Mouse (Mus musculus) thymus, postnatal 10 days (tissue): ENCODE measurements around the gene Gcdh.
"Not testable (repeated sequence)": the region's sequence is repeated elsewhere in the genome, so short reads cannot be mapped to it uniquely, and the experiment has no call there.

Source experiments
- DNase-seq, 2 experiments: peaks; one replicate each; pipeline ENCODE4 v3.0.0; 2021; ENCODE audit warnings: low spot score in 2 of 2

Gcdh gene

DNA sequence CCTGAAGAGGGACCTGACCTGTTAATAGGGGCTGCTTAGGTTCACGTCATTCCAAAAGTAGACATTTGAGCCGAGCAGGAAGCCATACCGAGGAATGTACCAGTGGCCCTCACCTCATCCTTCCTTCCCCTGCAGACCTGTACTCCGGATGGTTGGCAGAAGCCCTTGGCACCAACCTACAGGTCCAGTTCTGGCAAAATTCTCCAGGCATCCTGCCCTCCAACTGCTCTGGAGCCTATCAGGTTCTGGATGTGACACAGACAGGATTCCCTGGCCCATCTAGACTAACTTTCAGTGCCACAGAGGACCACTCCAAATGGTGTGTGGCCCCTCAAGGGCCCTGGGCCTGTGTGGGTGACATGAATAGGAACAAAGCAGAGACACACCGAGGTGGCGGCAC is 16.8 kb upstream of the Gcdh start:
- DNase-seq: no peak

GRCm38 (mm10) chr8:84909949-84910348 is 16.2 kb upstream of the Gcdh start:
- no peak for DNase-seq

DNA sequence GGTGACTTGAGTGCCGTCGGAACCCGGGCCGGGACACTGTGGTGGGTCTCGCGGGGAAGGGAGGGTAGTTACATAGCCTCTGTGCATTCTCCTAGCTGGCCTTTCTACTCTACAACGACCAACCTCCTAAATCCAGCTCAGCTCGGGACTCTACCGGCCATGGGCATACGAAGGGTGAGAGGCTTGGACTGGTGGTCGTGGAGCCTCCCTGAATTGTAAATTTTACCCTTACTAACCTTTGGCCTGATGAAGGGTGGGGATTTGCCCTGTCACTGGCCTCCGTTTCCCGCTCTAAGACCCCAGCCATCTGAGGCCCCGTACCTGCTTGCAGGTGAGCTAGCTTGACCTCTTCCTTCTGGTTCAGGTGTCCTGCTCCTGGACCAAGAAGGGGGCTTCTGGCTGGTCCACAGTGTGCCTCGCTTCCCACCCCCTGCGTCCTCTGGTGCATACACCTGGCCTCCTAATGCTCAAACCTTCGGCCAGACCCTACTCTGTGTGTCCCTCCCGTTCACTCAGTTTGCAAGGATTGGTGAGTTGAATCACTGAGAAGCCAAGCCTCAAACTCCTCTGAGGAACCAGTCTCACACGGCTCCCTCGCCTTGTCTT is 15.5 kb upstream of the Gcdh start:
- no peak for DNase-seq

GRCm38 (mm10) chr8:84908421-84909161 is 14.9 kb upstream of the Gcdh start, which contains the start of gene Dnase2a:
Gene Dnase2a, plus strand, starts transcription at chr8:84908560.
- DNase-seq: peak; percentile 58 to 68

GRCm38 (mm10) chr8:84907979-84908378 is 14.3 kb upstream of the Gcdh start:
- DNase-seq: not testable (repeated sequence)

DNA sequence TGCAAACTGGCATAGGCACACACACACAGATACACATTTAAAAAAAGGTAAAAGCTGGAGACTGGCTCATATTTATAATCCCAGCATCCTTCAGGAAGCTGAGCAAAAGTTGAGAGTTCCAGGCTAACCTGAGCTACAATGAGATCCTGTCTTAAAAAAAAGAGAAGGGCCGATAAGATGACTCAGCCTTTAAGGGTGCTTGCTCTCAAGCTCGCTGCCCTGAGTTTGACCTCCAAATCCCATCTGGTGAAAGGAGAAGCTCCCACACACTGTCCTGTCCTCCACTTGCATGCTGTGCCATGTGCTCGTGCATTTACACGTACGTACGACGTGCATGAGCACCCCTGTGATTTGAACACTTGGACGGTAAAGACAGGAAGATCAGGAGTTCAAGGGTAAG is 13.8 kb upstream of the Gcdh start:
- no peak for DNase-seq

GRCm38 (mm10) chr8:84907037-84907436 is 13.3 kb upstream of the Gcdh start:
- no peak for DNase-seq

GRCm38 (mm10) chr8:84904351-84904750 is 10.6 kb upstream of the Gcdh start:
- DNase-seq: peak in 1 of 2 experiments; percentile 9

- peak; percentile 92 to 98 for DNase-seq
These were observed 9.4 kb upstream of the Gcdh start for GRCm38 (mm10) chr8:84902920-84903661.

- peak; percentile 15 to 31 for DNase-seq
These were observed 8.7 kb upstream of the Gcdh start for GRCm38 (mm10) chr8:84902367-84902919.

- no peak for DNase-seq
These were observed 8.0 kb upstream of the Gcdh start, which contains the start of gene Klf1 for GRCm38 (mm10) chr8:84901752-84902151. Gene Klf1, plus strand, starts transcription at chr8:84901928.

DNA sequence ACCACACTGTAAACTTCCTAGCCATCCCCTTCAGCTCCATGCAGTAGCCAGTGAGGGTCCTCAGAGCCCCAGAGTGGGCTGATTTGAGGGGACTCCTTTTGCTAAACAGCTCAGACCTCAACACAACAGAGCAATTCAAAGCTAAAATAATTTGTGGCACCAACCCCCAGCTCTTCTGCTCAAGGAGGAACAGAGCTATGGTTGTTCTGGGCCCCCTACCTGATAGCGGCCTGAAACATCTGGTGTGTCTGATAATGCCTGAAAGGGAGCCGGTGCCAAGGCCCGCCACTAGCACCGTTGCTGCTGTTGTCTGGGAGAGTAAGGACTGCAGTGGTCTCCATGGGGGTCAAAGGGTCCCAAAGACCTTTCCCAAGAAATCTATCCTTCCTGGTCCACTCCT is 7.3 kb upstream of the Gcdh start:
- no peak for DNase-seq

DNA sequence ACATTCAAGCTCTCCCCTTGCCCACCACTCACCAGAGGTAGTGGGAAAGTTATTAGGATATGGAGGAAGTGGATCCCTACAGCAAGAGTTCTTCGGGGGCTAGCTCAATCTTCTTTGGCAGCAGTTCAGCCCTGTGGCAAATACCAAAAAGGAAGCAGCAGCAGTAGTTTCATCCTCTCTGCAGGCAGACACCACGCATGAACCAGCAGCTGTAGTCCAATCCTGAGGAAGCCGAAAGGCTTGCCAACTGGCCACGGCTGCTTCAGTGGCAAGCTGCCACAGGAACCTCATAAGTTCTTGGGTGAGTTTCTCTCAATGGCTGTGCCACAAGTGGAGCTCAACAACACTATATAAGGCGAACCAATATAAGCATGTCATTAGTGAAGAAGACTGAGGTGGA is 2.2 kb upstream of the Gcdh start:
- DNase-seq: no peak

DNA sequence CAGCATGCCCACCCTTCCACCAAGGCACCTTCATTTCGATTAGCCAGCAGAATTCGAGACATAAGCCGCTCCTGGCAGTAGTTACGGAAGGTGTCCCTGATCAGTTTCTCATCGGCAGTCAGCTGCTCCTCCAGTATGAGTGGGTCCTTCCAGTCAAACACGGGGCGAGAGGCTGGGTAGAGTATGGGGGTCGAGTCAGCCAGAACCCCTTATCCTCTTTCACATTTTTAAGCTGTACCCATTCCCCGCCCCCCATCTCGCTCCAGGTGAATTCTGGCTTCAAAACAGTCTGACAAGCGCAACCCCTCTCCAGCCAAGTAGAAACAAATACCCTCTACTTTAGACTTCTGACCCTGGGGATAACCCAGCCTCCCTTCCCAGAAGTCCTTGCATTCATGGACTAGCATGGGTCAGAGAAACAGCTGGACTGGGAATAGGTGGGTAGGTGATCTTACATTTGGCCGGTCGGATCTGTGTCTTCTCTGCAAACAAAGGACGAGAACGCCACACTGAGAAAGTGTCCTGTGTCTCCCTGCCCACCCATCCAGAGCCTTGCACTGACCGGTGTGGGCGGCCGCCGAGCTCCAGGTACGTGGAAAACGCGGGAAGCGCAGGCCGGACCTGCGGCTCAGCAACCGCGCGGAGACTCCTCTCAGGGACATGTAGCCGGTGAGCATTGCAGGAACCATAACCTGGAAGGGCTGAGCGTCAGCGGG is 570 bp downstream of the Gcdh start:
- DNase-seq: no peak

DNA sequence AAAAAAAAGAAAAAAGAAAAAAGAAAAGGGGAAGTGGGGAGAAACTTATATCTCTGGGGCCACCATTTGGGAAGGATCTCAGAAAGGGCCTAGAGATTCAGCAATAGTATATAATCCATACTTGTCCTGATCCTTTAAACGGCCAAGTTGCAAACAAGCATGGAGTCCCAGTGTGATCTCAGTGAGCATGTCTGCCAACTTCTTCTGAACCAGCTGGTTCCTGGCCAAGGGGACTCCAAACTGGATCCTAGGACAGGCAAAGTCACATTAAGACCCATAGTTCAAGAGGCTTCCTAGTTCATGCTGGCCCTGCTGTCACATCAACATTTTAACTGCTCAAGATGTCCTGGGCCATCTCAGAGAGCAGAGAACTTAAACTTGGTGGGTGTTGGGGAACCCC is 4.6 kb downstream of the Gcdh start:
- no peak for DNase-seq

- DNase-seq: no peak
These were observed 5.4 kb downstream of the Gcdh start for GRCm38 (mm10) chr8:84888280-84888679.

DNA sequence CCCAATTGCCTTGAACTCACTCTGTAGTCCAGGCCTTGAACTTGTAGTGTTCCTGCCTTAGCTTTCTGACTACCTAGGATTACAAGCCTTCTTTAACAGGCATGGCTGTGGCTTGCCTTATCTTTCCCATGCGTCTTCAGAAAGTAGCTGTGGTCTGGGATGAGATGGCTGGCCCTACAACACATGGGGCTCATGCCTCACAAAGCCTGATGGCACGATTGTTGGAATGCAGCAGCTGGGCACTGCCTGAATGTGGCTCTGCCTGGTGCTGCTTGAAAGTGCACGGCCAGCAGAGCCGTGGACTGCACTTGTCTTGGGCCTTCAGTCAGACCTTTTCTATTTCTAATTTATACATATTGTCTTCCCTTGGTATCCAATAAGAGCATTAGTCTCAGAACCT is 9.0 kb downstream of the Gcdh start:
- no peak for DNase-seq

DNA sequence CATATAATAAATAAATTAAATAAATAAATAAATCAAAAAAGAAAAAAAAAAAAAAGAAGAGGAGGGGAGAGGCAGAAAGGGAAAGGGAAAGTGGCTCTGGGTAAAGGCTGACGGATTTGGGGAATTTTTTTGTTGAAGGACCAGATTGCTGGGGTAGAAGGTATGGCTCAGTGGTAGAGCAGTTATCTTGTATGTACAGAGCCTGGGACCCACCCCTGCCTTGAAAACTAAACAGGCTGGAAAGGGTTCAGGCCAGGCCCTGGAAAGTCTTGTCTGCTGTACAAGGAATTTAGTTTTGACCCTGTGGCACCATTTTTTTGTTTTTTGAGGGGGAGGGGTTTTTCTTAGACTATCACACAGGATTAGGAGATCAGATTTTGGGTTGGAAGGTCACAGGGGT is 14.8 kb downstream of the Gcdh start:
- no peak for DNase-seq

- no peak for DNase-seq
These were observed 16.3 kb downstream of the Gcdh start for GRCm38 (mm10) chr8:84877297-84878035.

GRCm38 (mm10) chr8:84874339-84874738 is 19.4 kb downstream of the Gcdh start:
- DNase-seq: no peak

- DNase-seq: no peak
These were observed 20.7 kb downstream of the Gcdh start for GRCm38 (mm10) chr8:84873016-84873415.
